In the genomic region with DNA sequence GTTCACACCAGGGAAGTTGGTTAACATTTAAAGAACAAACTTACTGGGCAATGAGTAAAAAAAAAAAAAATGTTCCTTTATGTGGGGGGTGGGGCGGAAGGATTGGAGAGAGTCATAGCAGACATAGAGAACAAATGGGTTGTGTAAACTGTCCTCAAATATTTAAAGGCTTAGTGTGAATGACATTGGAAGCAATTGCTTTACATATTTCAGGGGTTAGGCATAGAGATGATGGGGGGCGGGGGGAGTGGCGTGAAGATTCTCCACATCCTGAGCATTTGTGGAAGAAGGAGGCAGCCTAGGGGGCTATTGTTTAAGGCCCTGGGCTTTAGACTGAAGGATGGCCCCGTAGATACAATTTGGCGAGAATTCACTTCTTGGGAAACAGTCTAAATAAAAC, we compare ENCODE assay signal across 18 mouse cellular contexts. TPM values are rescaled to one million over a fixed set of nuclear protein-coding genes. Genes with fewer than 3 reads are reported as not detected.
DNase-seq lines count a peak whose midpoint lies in the region; ATAC-seq and TF ChIP-seq lines count a peak whose summit lies in the region.
"Had no signal": no experiment of that assay in that cellular context is flagged by ENCODE, and none has a peak within 500 bp of the region (broad histone marks: within the 10 kb centered on the region; RNA-seq: fewer than 3 reads in every experiment).

No protein-coding gene starts in this region.

- H3K4me2 ChIP-seq in forebrain, embryonic 15.5 days (replicated peaks), result no peak overlapping the region
- no peak overlapping the region for H3K4me2 ChIP-seq in hindbrain, embryonic 12.5 days (replicated peaks)
- H3K4me2 ChIP-seq in hindbrain, embryonic 16.5 days (ENCODE audit: low read length), result no peak overlapping the region
- no peak overlapping the region for H3K4me2 ChIP-seq in lung, postnatal 0 days (replicated peaks; ENCODE audit: low read depth, low read length)

- peaks cover 19% of the 10 kb centered on the region for H3K4me1 ChIP-seq in forebrain, embryonic 10.5 days
- H3K4me1 ChIP-seq in forebrain, embryonic 15.5 days, result no peaks in the 10 kb centered on the region
- peaks cover 16% of the 10 kb centered on the region for H3K4me1 ChIP-seq in hindbrain, embryonic 12.5 days
- H3K4me1 ChIP-seq in hindbrain, embryonic 16.5 days (ENCODE audit: control insufficient read depth, insufficient read depth, low read depth, low read length), result no peaks in the 10 kb centered on the region; the same call in 1 of the 2 replicates
- peaks cover 4% of the 10 kb centered on the region; the same call in 1 of the 2 replicates for H3K4me1 ChIP-seq in lung, postnatal 0 days (ENCODE audit: insufficient read depth, low read depth, low read length)

- no peak overlapping the region for H3K4me3 ChIP-seq in forebrain, embryonic 10.5 days
- H3K4me3 ChIP-seq in forebrain, embryonic 15.5 days, result no peak overlapping the region
- H3K4me3 ChIP-seq in hindbrain, embryonic 12.5 days, result no peak overlapping the region
- no peak overlapping the region for H3K4me3 ChIP-seq in hindbrain, embryonic 16.5 days (ENCODE audit: low read length)
- no peak overlapping the region for H3K4me3 ChIP-seq in lung, postnatal 0 days (ENCODE audit: low read depth, low read length)
- H3K4me3 ChIP-seq: limb, embryonic 10.5 days; liver, embryonic 12.5 days; midbrain, embryonic 10.5 days had no signal

- TF ChIP-seq EP300 in lung, postnatal 0 days (IDR thresholded peaks at IDR 0.05), result no peak

- H3K27me3 ChIP-seq in forebrain, embryonic 10.5 days (ENCODE audit: poor library complexity, severe bottlenecking), result no peaks in the 10 kb centered on the region
- no peaks in the 10 kb centered on the region for H3K27me3 ChIP-seq in forebrain, embryonic 15.5 days
- no peaks in the 10 kb centered on the region for H3K27me3 ChIP-seq in hindbrain, embryonic 12.5 days
- no peaks in the 10 kb centered on the region for H3K27me3 ChIP-seq in hindbrain, embryonic 16.5 days (replicated peaks; ENCODE audit: control insufficient read depth, insufficient read depth, low read length)
- H3K27me3 ChIP-seq in lung, postnatal 0 days (replicated peaks; ENCODE audit: insufficient read depth, low read length), result no peaks in the 10 kb centered on the region
- H3K27me3 ChIP-seq: CH12.LX; liver, embryonic 12.5 days had no signal

- H3K36me3 ChIP-seq in forebrain, embryonic 10.5 days (replicated peaks), result peaks cover 97% of the 10 kb centered on the region
- no peaks in the 10 kb centered on the region for H3K36me3 ChIP-seq in forebrain, embryonic 15.5 days
- H3K36me3 ChIP-seq in hindbrain, embryonic 12.5 days, result no peaks in the 10 kb centered on the region; the same call in 1 of the 2 replicates
- H3K36me3 ChIP-seq in hindbrain, embryonic 16.5 days (ENCODE audit: control insufficient read depth, insufficient read depth, low read length), result no peaks in the 10 kb centered on the region
- no peaks in the 10 kb centered on the region for H3K36me3 ChIP-seq in lung, postnatal 0 days (ENCODE audit: insufficient read depth, low read length)

- ATAC-seq in forebrain, embryonic 15.5 days (replicated peaks), result no peak
- no peak for ATAC-seq in hindbrain, embryonic 12.5 days (ENCODE audit: low FRiP score)
- no peak for ATAC-seq in hindbrain, embryonic 16.5 days
- ATAC-seq in lung, postnatal 0 days, result peak; percentile 43
- ATAC-seq: inflammation-experienced regulatory T-cells, adult 6 months; liver, embryonic 12.5 days had no signal

- H3K27ac ChIP-seq in forebrain, embryonic 10.5 days, result peak overlapping the region; percentile 16; the same call in 1 of the 2 replicates
- H3K27ac ChIP-seq in forebrain, embryonic 15.5 days (replicated peaks), result no peak overlapping the region
- H3K27ac ChIP-seq in hindbrain, embryonic 12.5 days, result peak overlapping the region; percentile 49; the same call in 1 of the 2 replicates
- no peak overlapping the region for H3K27ac ChIP-seq in hindbrain, embryonic 16.5 days (ENCODE audit: low read depth, low read length)
- 0 out of 2 replicates have a peak overlapping the region, but pooled peaks have one; percentile 32 for H3K27ac ChIP-seq in lung, postnatal 0 days (ENCODE audit: low read length)
- H3K27ac ChIP-seq: limb, embryonic 10.5 days had no signal

- H3K9me3 ChIP-seq in forebrain, embryonic 10.5 days, result no peaks in the 10 kb centered on the region
- H3K9me3 ChIP-seq in forebrain, embryonic 15.5 days, result no peaks in the 10 kb centered on the region
- H3K9me3 ChIP-seq in hindbrain, embryonic 12.5 days (replicated peaks), result no peaks in the 10 kb centered on the region
- no peaks in the 10 kb centered on the region for H3K9me3 ChIP-seq in hindbrain, embryonic 16.5 days (ENCODE audit: control insufficient read depth, low read length)
- no peaks in the 10 kb centered on the region for H3K9me3 ChIP-seq in lung, postnatal 0 days (ENCODE audit: low read length)
- H3K9me3 ChIP-seq: limb, embryonic 10.5 days; liver, embryonic 12.5 days; midbrain, embryonic 10.5 days had no signal

- H3K9ac ChIP-seq in forebrain, embryonic 15.5 days (replicated peaks), result no peak overlapping the region
- H3K9ac ChIP-seq in hindbrain, embryonic 12.5 days, result no peak overlapping the region
- H3K9ac ChIP-seq in hindbrain, embryonic 16.5 days (ENCODE audit: low read depth, low read length), result no peak overlapping the region
- H3K9ac ChIP-seq in lung, postnatal 0 days (replicated peaks; ENCODE audit: low read depth), result no peak overlapping the region
- H3K9ac ChIP-seq: liver, embryonic 12.5 days had no signal

- no peak for DNase-seq in forebrain, embryonic 10.5 days (ENCODE audit: extremely low spot score, low spot score)
- peak; percentile 45 for DNase-seq in lung, postnatal 0 days (ENCODE audit: low spot score)
- DNase-seq in lung, postnatal 25 days (ENCODE audit: low spot score), result no peak
- no peak for DNase-seq in embryo, embryonic 9.5 days (ENCODE audit: extremely low spot score)
- DNase-seq in urinary bladder, postnatal 25 days (ENCODE audit: low spot score), result no peak
- DNase-seq: adrenal gland, postnatal 36 days; cerebellum, adult 9-11 months; lung, postnatal 14 days; retina, postnatal 1 day; thymus, postnatal 14 days had no signal

- TF ChIP-seq CTCF in lung, postnatal 0 days (IDR thresholded peaks at IDR 0.05), result no peak

- 84% methylated on average over 5 of the region's 5 CpGs for WGBS in forebrain, embryonic 10.5 days
- WGBS in forebrain, embryonic 15.5 days, result 88% methylated on average over 5 of the region's 5 CpGs
- WGBS in hindbrain, embryonic 12.5 days, result 72% methylated on average over 5 of the region's 5 CpGs
- WGBS in hindbrain, embryonic 16.5 days, result 58% methylated on average over 5 of the region's 5 CpGs
- WGBS in lung, postnatal 0 days, result 60% methylated on average over 5 of the region's 5 CpGs

RNA-seq across cellular contexts. Expression of gene Hmga2, which starts 15.0 kb away (rescaled TPM):
- 115 and 117 TPM in 2 replicates for polyA plus RNA-seq in forebrain, embryonic 10.5 days (2016; fragmentation: Nextera tagmentation; extraction: Ambion mirVana)
- 1.4 and 1.8 TPM in 2 replicates for polyA plus RNA-seq in forebrain, embryonic 15.5 days (2015; fragmentation: Nextera tagmentation; extraction: Ambion mirVana)
- polyA plus RNA-seq in hindbrain, embryonic 12.5 days (2016; fragmentation: Nextera tagmentation; extraction: Ambion mirVana), result 26.5 and 33.6 TPM in 2 replicates
- polyA plus RNA-seq in hindbrain, embryonic 16.5 days (2015; fragmentation: Nextera tagmentation; extraction: Ambion mirVana), result 1.6 and 2.1 TPM in 2 replicates
- 2.2 and 3.0 TPM in 2 replicates for polyA plus RNA-seq in lung, postnatal 0 days (2015; fragmentation: Nextera tagmentation; extraction: Ambion mirVana)

Comparison
In these comparisons a context has a peak if more than half of its experiments do, and no peak if none do; other contexts are left out.
1. H3K27ac ChIP-seq: peak in forebrain, embryonic 10.5 days (single experiment), hindbrain, embryonic 12.5 days (single experiment) and lung, postnatal 0 days (single experiment); none in forebrain, embryonic 15.5 days (single experiment) and hindbrain, embryonic 16.5 days (single experiment).